Mouse (Mus musculus) C2C12 (cell line): ENCODE results near the gene Mrpl46. TPM values are rescaled to one million over a fixed set of nuclear protein-coding genes. Genes with fewer than 3 reads are reported as not detected.

Experiments
- H3K27me3 ChIP-seq: one replicate; pipeline ENCODE4 v1.6.1; 2011; ENCODE audit not compliant: control insufficient read depth, insufficient read depth, insufficient read length
- H3K36me3 ChIP-seq: one replicate; pipeline ENCODE4 v1.6.1; 2011; ENCODE audit not compliant: control insufficient read depth, insufficient read depth
- H3K4me3 ChIP-seq: one replicate; pipeline ENCODE4 v1.5.1; 2011; ENCODE audit warnings: mild to moderate bottlenecking, control low read depth; ENCODE audit not compliant: poor library complexity, insufficient read depth, severe bottlenecking
- H3K79me2 ChIP-seq: one replicate; pipeline ENCODE4 v1.6.1; 2011; ENCODE audit not compliant: control insufficient read depth, insufficient read depth
- H3K79me3 ChIP-seq: one replicate; pipeline ENCODE4 v1.6.1; 2011; ENCODE audit warnings: low read depth, control low read depth
- H3ac ChIP-seq: one replicate; pipeline ENCODE3; 2011; ENCODE audit warnings: low read depth; ENCODE audit not compliant: control insufficient read depth, insufficient read length
- CEBPB ChIP-seq: IDR thresholded peaks from one replicate; pipeline ENCODE4 v1.6.1; 2011; ENCODE audit warnings: low read depth, mild to moderate bottlenecking, control low read depth, moderate library complexity
- CTCF ChIP-seq: IDR thresholded peaks from one replicate; pipeline ENCODE4 v1.5.1; 2011; ENCODE audit not compliant: control insufficient read depth, insufficient read depth, insufficient read length
- FOSL1 ChIP-seq: IDR thresholded peaks from one replicate; pipeline ENCODE4 v1.8.0; 2011; ENCODE audit warnings: mild to moderate bottlenecking, low read length; ENCODE audit not compliant: poor library complexity, insufficient read depth, severe bottlenecking
- MAX ChIP-seq: IDR thresholded peaks from one replicate; pipeline ENCODE4 v1.6.1; 2011; ENCODE audit warnings: mild to moderate bottlenecking, control low read depth
- MYOD1 ChIP-seq: IDR thresholded peaks from one replicate; pipeline ENCODE4 v1.6.1; 2011; ENCODE audit warnings: low read depth; ENCODE audit not compliant: control insufficient read depth, insufficient read length
- MYOG ChIP-seq: IDR thresholded peaks from one replicate; pipeline ENCODE4 v1.6.1; 2011; ENCODE audit not compliant: control insufficient read depth, insufficient read length; ENCODE audit errors: extremely low read depth
- USF1 ChIP-seq: IDR thresholded peaks from one replicate; pipeline ENCODE4 v1.6.1; 2011; ENCODE audit warnings: low read depth, mild to moderate bottlenecking, control low read depth, moderate library complexity
- polyA plus RNA-seq: library from polyadenylated mRNA; unstranded; fragments of >200 nt; fragmentation: generic; extraction: Trizol; gene quantifications from one replicate; pipeline ENCODE4 v1.2.1, GENCODE M21; 2012; ENCODE audit warnings: missing spikeins

Mrpl46 gene
- polyA plus RNA-seq, 1 experiment: 32.4 TPM

- H3ac ChIP-seq: no peak overlapping the region
- H3K4me3 ChIP-seq: no peak overlapping the region
- peaks cover 22% of the 10 kb centered on the region for H3K27me3 ChIP-seq
- H3K79me2 ChIP-seq: no peaks in the 10 kb centered on the region
- no peaks in the 10 kb centered on the region for H3K36me3 ChIP-seq
- TF ChIP-seq CEBPB (no peak), USF1 (no peak), MYOD1 (no peak), MYOG (no peak), MAX (no peak), CTCF (no peak), FOSL1 (no peak)
- H3K79me3 ChIP-seq: no peaks in the 10 kb centered on the region
These were observed 18.1 kb downstream of the Mrpl46 start for GRCm38 (mm10) chr7:78765215-78765631.

- no peaks in the 10 kb centered on the region for H3K36me3 ChIP-seq
- TF ChIP-seq MYOD1: no peak
- TF ChIP-seq USF1: no peak
- no peak for TF ChIP-seq MYOG
- no peak for TF ChIP-seq FOSL1
- TF ChIP-seq MAX: no peak
- no peak for TF ChIP-seq CEBPB
- TF ChIP-seq CTCF: no peak
- H3K79me3 ChIP-seq: no peaks in the 10 kb centered on the region
- H3K27me3 ChIP-seq: peaks cover 29% of the 10 kb centered on the region
- no peaks in the 10 kb centered on the region for H3K79me2 ChIP-seq
- no peak overlapping the region for H3K4me3 ChIP-seq
- no peak overlapping the region for H3ac ChIP-seq
These were observed 19.5 kb downstream of the Mrpl46 start for GRCm38 (mm10) chr7:78763801-78764200.

DNA sequence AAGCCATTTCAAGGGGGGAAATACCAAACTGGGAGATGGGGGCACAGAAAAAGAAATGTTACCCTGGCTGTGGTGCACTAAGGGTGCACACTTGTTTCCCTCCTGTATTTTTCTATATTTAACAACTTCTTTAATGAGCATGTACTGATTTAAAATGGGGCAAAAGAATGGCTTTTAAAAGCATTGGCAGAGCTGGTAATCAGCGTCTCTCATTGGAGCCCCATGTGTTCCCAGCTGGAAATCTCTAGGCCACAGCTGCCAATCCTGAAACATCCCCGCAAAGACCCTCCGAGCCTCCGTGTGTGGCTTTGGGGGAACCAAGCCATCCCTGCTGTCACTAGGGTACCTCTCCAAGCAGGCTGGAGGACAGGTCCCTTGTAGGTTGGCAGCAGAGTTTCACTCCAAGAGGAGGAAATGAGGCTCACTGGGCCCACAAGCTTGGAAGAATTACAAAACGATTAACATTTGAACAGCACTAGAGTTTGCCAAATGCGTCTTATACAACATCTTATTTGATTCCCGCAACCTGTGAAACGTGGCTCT, 28.8 kb downstream of the Mrpl46 start:
- no peaks in the 10 kb centered on the region for H3K79me3 ChIP-seq
- H3K27me3 ChIP-seq: peaks cover 32% of the 10 kb centered on the region
- H3K36me3 ChIP-seq: no peaks in the 10 kb centered on the region
- TF ChIP-seq MAX (no peak), MYOD1 (no peak), FOSL1 (no peak), CEBPB (no peak), USF1 (no peak), MYOG (no peak), CTCF (no peak)
- H3K79me2 ChIP-seq: no peaks in the 10 kb centered on the region
- H3K4me3 ChIP-seq: no peak overlapping the region
- no peak overlapping the region for H3ac ChIP-seq

GRCm38 (mm10) chr7:78753752-78754457, 29.4 kb downstream of the Mrpl46 start:
- Histone ChIP-seq H3K79me3 (no peaks in the 10 kb centered on the region), H3K79me2 (no peaks in the 10 kb centered on the region), H3K4me3 (no peak overlapping the region), H3ac (no peak overlapping the region), H3K36me3 (no peaks in the 10 kb centered on the region), H3K27me3 (peaks cover 27% of the 10 kb centered on the region)
- TF ChIP-seq USF1 (no peak), MYOD1 (no peak), FOSL1 (no peak), MYOG (no peak), CEBPB (no peak), MAX (no peak), CTCF (no peak)

DNA sequence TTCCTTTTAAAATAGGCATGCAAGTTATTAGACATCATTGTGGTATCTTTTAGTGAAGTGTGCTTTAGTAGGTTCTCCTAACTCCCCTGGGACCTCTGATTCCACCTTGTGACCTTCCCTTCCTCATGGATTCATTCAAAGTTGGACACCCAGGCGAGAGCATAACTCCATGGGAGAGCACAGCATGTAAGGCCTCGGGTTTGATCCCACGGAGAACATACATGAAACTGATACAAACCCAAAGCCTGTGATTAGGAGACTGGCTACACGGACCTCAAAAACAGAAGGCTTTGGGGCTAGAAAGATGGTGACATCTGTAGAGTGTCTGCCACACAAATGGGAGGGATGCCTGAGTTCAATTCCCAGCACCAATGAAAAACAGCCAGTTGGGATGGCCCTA, 30.4 kb downstream of the Mrpl46 start:
- TF ChIP-seq MYOG (no peak), MAX (no peak), FOSL1 (no peak), MYOD1 (no peak), CEBPB (no peak), USF1 (no peak), CTCF (no peak)
- Histone ChIP-seq H3ac (no peak overlapping the region), H3K79me3 (no peaks in the 10 kb centered on the region), H3K36me3 (no peaks in the 10 kb centered on the region), H3K79me2 (no peaks in the 10 kb centered on the region), H3K4me3 (no peak overlapping the region), H3K27me3 (peaks cover 27% of the 10 kb centered on the region)
